Mouse (Mus musculus) megakaryocyte, embryonic 14.5 days (primary cell): ENCODE measurements around the gene Vmn1r211.
"Not testable (repeated sequence)": the region's sequence is repeated elsewhere in the genome, so short reads cannot be mapped to it uniquely, and the experiment has no call there.

Source experiments
- FLI1 ChIP-seq: IDR thresholded peaks from 2 replicates; pipeline ENCODE4 v1.6.1; 2012; ENCODE audit warnings: low read length, inconsistent platforms, mixed read lengths
- GATA1 ChIP-seq: IDR thresholded peaks from 3 replicates; pipeline ENCODE4 v1.6.1; 2012; ENCODE audit warnings: mixed read lengths, low read length, inconsistent platforms, borderline replicate concordance

- TF ChIP-seq GATA1, FLI1: not testable (repeated sequence)
Observed at GRCm38 (mm10) chr13:22809582-22809981, 47.8 kb downstream of the Vmn1r211 start, which contains the start of gene Vmn1r209.
